Mouse (Mus musculus): ENCODE results near the gene Gm10570. TPM values are rescaled to one million over a fixed set of nuclear protein-coding genes. Genes with fewer than 3 reads are reported as not detected.

The Gm10570 gene
- polyA plus RNA-seq, 2 experiments, result 0.08 TPM; not detected in 1

DNA sequence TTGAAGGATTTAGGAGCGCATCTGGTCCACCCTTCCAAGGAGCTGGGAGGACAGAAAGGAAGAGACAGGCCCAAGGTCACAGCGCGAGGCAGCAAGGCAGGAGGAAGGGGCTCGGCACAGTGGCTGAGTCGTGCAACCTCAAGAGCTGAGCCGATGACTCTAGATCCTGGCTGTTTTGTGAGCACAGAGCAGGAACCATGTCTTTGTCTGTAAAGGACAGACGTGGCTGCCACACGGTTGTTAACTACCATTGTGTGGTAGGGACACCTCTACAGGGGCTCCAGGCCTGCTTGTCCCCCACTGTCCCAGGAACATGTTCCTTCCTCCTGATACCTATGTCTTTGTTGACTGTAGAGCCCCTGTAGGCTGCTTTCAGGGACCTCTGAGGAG is 8.8 kb downstream of the Gm10570 start:
- Histone ChIP-seq H3K4me1 (replicated peaks; ENCODE audit: control insufficient read depth in 2 of 2, insufficient read depth in 2 of 2, low read length in 1 of 2) (peaks cover 37 to 47% of the 10 kb centered on the region in 2 experiments), H3K9ac (replicated peaks) (no peak overlapping the region), H3K4me3 (ENCODE audit: insufficient read depth in 1 of 2, low read depth in 2 of 2, low read length in 2 of 2) (no peak overlapping the region), H3K27ac (no peak overlapping the region), H3K27me3 (ENCODE audit: control insufficient read depth, insufficient read depth, low read length) (no peaks in the 10 kb centered on the region; the same call in 1 of the 2 replicates), H3K4me2 (ENCODE audit: low read depth) (no peak overlapping the region), H3K9me3 (ENCODE audit: control insufficient read depth, low read length) (no peaks in the 10 kb centered on the region), H3K36me3 (replicated peaks; ENCODE audit: control insufficient read depth, insufficient read depth, low read depth) (no peaks in the 10 kb centered on the region)
- no peak for DNase-seq (ENCODE audit: low read depth in 3 of 3, low spot score in 3 of 3)
- TF ChIP-seq CTCF (IDR thresholded peaks at IDR 0.05; ENCODE audit: low read depth), result no peak
- no peak for TF ChIP-seq EP300 (IDR thresholded peaks at IDR 0.05; ENCODE audit: low read depth)
- WGBS (ENCODE audit: insufficient replicate concordance), result 70% methylated on average over 8 of the region's 8 CpGs
- ATAC-seq (ENCODE audit: insufficient read depth), result no peak

GRCm38 (mm10) chr4:130298877-130299628 is 9.4 kb downstream of the Gm10570 start:
- WGBS (ENCODE audit: insufficient replicate concordance), result 71% methylated on average over 11 of the region's 11 CpGs

DNA sequence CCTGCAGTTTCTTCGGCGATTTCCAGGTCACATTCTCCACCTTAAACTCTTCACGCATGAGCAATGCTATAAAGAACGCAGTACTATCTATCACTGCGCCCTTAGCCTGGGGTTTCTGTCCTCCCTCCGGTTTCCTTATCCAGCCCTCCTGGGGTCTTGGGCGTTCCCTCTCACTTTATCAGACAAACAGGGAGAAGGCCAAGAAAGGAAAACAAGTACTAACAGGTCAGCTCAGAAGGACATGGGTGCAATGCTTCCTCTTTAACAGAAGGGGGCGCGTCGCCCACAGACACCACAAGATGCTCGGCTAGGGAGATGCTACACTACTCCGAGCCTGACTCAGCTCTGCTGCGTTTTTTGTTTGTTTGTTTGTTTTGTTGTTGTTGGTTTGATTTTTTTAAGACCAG is 11.3 kb downstream of the Gm10570 start:
- peak; percentile 90 to 95 (median 92) for DNase-seq (ENCODE audit: low read depth in 3 of 3, low spot score in 3 of 3)
- Histone ChIP-seq H3K27ac (peak overlapping the region; percentile 91), H3K4me1 (replicated peaks; ENCODE audit: control insufficient read depth in 2 of 2, insufficient read depth in 2 of 2, low read length in 1 of 2) (peaks cover 40 to 53% of the 10 kb centered on the region in 2 experiments), H3K36me3 (replicated peaks; ENCODE audit: control insufficient read depth, insufficient read depth, low read depth) (no peaks in the 10 kb centered on the region), H3K9ac (replicated peaks) (peak overlapping the region; percentile 81), H3K4me3 (ENCODE audit: insufficient read depth in 1 of 2, low read depth in 2 of 2, low read length in 2 of 2) (peak overlapping the region; percentile 38 to 49), H3K4me2 (ENCODE audit: low read depth) (peak overlapping the region; percentile 69), H3K9me3 (ENCODE audit: control insufficient read depth, low read length) (no peaks in the 10 kb centered on the region), H3K27me3 (ENCODE audit: control insufficient read depth, insufficient read depth, low read length) (no peaks in the 10 kb centered on the region)
- WGBS (ENCODE audit: insufficient replicate concordance), result 7% methylated on average over 13 of the region's 13 CpGs
- ATAC-seq (ENCODE audit: insufficient read depth), result peak; percentile 85
- TF ChIP-seq CTCF (IDR thresholded peaks at IDR 0.05; ENCODE audit: low read depth) (peak; percentile 98), EP300 (IDR thresholded peaks at IDR 0.05; ENCODE audit: low read depth) (peak; percentile 90)

More at GRCm38 (mm10) chr4:130298877-130299628, 9.4 kb downstream of the Gm10570 start:
- DNase-seq (ENCODE audit: low read depth in 3 of 3, low spot score in 3 of 3) (no peak), ATAC-seq (ENCODE audit: insufficient read depth) (no peak)
- H3K4me2 ChIP-seq (ENCODE audit: low read depth), result no peak overlapping the region
- H3K9me3 ChIP-seq (ENCODE audit: control insufficient read depth, low read length), result no peaks in the 10 kb centered on the region
- TF ChIP-seq EP300 (IDR thresholded peaks at IDR 0.05; ENCODE audit: low read depth) (no peak), CTCF (IDR thresholded peaks at IDR 0.05; ENCODE audit: low read depth) (no peak)
- H3K4me1 ChIP-seq (replicated peaks; ENCODE audit: control insufficient read depth in 2 of 2, insufficient read depth in 2 of 2, low read length in 1 of 2), result peaks cover 42 to 53% of the 10 kb centered on the region in 2 experiments
- H3K4me3 ChIP-seq (ENCODE audit: insufficient read depth in 1 of 2, low read depth in 2 of 2, low read length in 2 of 2), result no peak overlapping the region
- H3K36me3 ChIP-seq (replicated peaks; ENCODE audit: control insufficient read depth, insufficient read depth, low read depth), result no peaks in the 10 kb centered on the region
- H3K9ac ChIP-seq (replicated peaks), result no peak overlapping the region
- no peaks in the 10 kb centered on the region for H3K27me3 ChIP-seq (ENCODE audit: control insufficient read depth, insufficient read depth, low read length)
- H3K27ac ChIP-seq, result no peak overlapping the region

GRCm38 (mm10) chr4:130296243-130296965 is 12.1 kb downstream of the Gm10570 start:
- H3K27me3 ChIP-seq (ENCODE audit: control insufficient read depth, insufficient read depth, low read length), result no peaks in the 10 kb centered on the region
- peak overlapping the region; percentile 81 for H3K9ac ChIP-seq (replicated peaks)
- peaks cover 40 to 49% of the 10 kb centered on the region in 2 experiments for H3K4me1 ChIP-seq (replicated peaks; ENCODE audit: control insufficient read depth in 2 of 2, insufficient read depth in 2 of 2, low read length in 1 of 2)
- H3K9me3 ChIP-seq (ENCODE audit: control insufficient read depth, low read length), result no peaks in the 10 kb centered on the region
- TF ChIP-seq CTCF (IDR thresholded peaks at IDR 0.05; ENCODE audit: low read depth) (no peak), EP300 (IDR thresholded peaks at IDR 0.05; ENCODE audit: low read depth) (peak; percentile 70)
- H3K4me2 ChIP-seq (ENCODE audit: low read depth), result peak overlapping the region; percentile 69
- WGBS (ENCODE audit: insufficient replicate concordance), result 22% methylated on average over 13 of the region's 13 CpGs
- ATAC-seq (ENCODE audit: insufficient read depth), result peak; percentile 81
- peak; percentile 66 to 76 (median 71) for DNase-seq (ENCODE audit: low read depth in 3 of 3, low spot score in 3 of 3)
- H3K4me3 ChIP-seq (ENCODE audit: insufficient read depth in 1 of 2, low read depth in 2 of 2, low read length in 2 of 2), result peak overlapping the region; percentile 49
- peak overlapping the region; percentile 91 for H3K27ac ChIP-seq
- no peaks in the 10 kb centered on the region for H3K36me3 ChIP-seq (replicated peaks; ENCODE audit: control insufficient read depth, insufficient read depth, low read depth)
